Mouse (Mus musculus) stomach, embryonic 15.5 days (tissue): Measurements from ENCODE around the gene Tbc1d15. TPM values are rescaled to one million over a fixed set of nuclear protein-coding genes. Genes with fewer than 3 reads are reported as not detected.

Source experiments
- polyA plus RNA-seq: library from polyadenylated mRNA; unstranded; fragments of >200 nt; fragmentation: Nextera tagmentation; extraction: Ambion mirVana; gene quantifications from 2 replicates; pipeline ENCODE4 v1.2.1, GENCODE M21; 2015

Tbc1d15 gene
- polyA plus RNA-seq, 1 experiment from 2014 or later: 65.2 TPM

Other genes starting within 250 kb of the Tbc1d15 start
- 0.06 TPM in 1 of 2 replicates, not detected in the other for gene Tph2, start 66.4 kb downstream of the Tbc1d15 start, polyA plus RNA-seq
- 9.7 and 12.2 TPM in 2 replicates for gene Rab21, start 64.1 kb upstream of the Tbc1d15 start, polyA plus RNA-seq
- 27.4 and 30.8 TPM in 2 replicates for gene Tmem19, start 111.0 kb upstream of the Tbc1d15 start, polyA plus RNA-seq
- gene Thap2, start 133.0 kb upstream of the Tbc1d15 start, polyA plus RNA-seq: 23.5 and 24.9 TPM in 2 replicates
- 16.5 and 20.9 TPM in 2 replicates for gene Zfc3h1, start 133.5 kb upstream of the Tbc1d15 start, polyA plus RNA-seq